Mouse (Mus musculus): ENCODE measurements around the gene 2610528A11Rik.

2610528A11Rik gene

DNA sequence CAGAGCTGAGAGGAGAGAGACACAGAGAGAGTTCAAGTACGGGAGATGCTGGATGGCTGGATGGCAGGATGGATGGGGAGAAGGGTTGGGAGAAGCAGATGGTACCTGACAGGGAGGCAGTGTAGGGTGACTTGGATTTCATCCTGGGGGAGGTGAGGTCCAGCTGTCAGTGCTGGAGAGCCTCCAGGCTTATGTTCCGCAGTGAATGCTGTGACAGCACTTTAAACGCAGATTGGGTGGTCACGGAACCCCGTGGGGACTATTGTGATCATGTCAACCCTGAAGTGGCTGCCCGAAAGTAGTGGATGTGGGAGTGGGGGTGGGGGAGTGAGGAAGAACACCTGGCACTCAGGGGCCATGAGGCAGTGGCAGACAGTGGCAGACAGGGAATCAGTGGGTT, 19.4 kb downstream of the 2610528A11Rik start:
- no peak for DNase-seq (ENCODE audit: low spot score in 2 of 2)

- no peak for DNase-seq (ENCODE audit: low spot score in 2 of 2)
Observed at GRCm38 (mm10) chr14:37083755-37084154, 30.1 kb downstream of the 2610528A11Rik start.

GRCm38 (mm10) chr14:37080724-37081123, 33.1 kb downstream of the 2610528A11Rik start:
- no peak for DNase-seq (ENCODE audit: low spot score in 2 of 2)

DNA sequence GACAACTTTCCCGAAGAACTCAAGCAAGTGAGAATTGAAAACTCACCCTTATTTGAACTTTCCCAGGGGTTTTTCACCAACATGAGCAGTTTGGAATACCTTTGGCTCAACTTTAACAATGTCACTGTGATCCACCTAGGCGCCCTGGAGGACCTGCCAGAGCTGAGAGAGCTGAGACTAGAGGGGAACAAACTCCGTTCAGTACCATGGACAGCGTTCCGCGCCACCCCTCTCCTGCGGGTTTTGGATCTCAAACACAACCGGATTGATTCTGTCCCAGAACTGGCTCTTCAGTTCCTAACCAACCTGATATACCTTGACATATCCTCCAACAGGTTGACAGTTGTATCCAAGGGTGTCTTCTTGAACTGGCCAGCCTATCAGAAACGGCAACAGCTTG, 45.3 kb downstream of the 2610528A11Rik start:
- no peak for DNase-seq (ENCODE audit: low spot score in 2 of 2)

- DNase-seq (ENCODE audit: low spot score in 2 of 2): no peak
Observed at GRCm38 (mm10) chr14:37067629-37068028, 46.2 kb downstream of the 2610528A11Rik start, which contains the start of gene Lrit2. Gene Lrit2 (plus strand): TSS chr14:37067929.

DNA sequence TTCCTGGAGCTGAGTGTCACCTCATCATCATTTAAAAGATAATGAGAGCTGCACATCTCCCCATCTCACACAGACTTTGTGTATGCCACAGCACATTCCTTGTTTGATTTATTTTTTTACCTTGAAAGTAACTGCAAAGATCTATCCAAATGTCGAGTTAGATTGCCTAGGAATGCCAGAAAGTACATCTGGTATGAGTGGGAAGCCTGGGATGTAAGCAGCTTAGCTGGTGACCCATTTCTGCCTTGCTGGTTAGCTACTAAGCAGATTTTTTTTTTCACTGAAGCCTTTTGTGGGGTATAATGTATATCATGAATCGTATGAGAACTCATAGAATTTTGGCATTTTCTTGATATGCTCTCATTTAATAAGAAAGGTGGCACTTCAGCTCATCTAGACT, 47.2 kb downstream of the 2610528A11Rik start:
- DNase-seq (ENCODE audit: low spot score in 2 of 2): no peak

GRCm38 (mm10) chr14:37064849-37065248, 49.0 kb downstream of the 2610528A11Rik start:
- no peak for DNase-seq (ENCODE audit: low spot score in 2 of 2)

All from spleen, postnatal 14 days (tissue).